Mouse (Mus musculus) small intestine, adult 2 months (tissue): ENCODE measurements at regions not wholly inside any gene's neighbourhood (a gene's known extent, or its start where the extent isn't known, plus 50 kb on each side); places are given as distances from the start of the nearest gene placed in this dataset.

Experiments
- CTCF ChIP-seq: fragments of 200-500 bp; IDR thresholded peaks from 2 replicates; pipeline ENCODE4 v1.5.1; 2012; ENCODE audit warnings: low read depth, mild to moderate bottlenecking, control low read depth, inconsistent platforms, low read length, moderate library complexity, mixed read lengths; ENCODE audit not compliant: insufficient replicate concordance, insufficient read length; ENCODE audit errors: extremely low read depth
- POLR2A ChIP-seq: fragments of 200-500 bp; IDR thresholded peaks from 2 replicates; pipeline ENCODE4 v1.6.1; 2012; ENCODE audit warnings: low read depth, mild to moderate bottlenecking, control low read depth, inconsistent platforms, low read length, moderate library complexity

DNA sequence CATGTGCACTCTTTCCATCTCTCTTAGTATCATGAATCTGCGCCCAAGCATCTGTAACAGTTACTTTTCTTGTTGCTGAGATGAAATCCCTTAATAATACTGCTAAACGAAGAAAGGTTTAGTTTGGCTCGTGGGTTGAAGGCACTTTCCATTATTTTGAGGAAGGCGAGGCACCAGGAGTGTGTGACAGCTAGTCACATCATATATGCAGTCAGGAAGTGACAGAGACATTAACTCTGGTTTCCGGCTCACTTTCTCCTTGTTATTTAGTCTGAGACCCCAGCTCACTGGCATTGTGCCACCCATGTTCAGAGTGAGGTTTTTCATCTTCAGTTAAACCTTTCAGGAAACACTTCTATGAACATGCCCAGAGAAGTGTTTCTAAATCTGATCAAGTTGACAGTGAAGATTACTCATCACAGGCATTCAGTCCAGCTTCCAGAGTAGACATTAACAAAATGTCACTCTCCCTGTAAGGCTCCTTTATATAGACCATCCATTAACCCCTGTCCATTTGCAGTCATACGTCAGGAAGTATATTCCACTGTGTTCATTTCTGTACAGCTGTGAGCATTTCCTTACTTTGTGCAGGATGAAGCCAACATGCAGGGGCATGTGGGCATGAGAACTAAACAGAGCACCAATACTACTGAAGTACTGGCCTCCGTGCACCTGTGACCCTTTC, 238.0 kb upstream of the Il12b start:
- TF ChIP-seq POLR2A = no peak
- TF ChIP-seq CTCF = no peak
